Mouse (Mus musculus) liver, embryonic 13.5 days (tissue): ENCODE results near the gene Farp1. TPM values are rescaled to one million over a fixed set of nuclear protein-coding genes. Genes with fewer than 3 reads are reported as not detected.

Experiments used
- ATAC-seq: fragments of 200-750 bp; cut with Nextera tagmentation; 2 replicates; pipeline ENCODE4 v1.8.0; 2017; ENCODE audit warnings: low read depth, mild to moderate bottlenecking, moderate number of reproducible peaks, moderate library complexity
- DNase-seq: peaks from one replicate; pipeline ENCODE4 v3.0.0; 2022
- H3K27ac ChIP-seq: fragments of 300-500 bp; sonication (generic); 2 replicates; pipeline ENCODE4 v1.5.1; 2015; ENCODE audit warnings: moderate library complexity, mild to moderate bottlenecking, inconsistent platforms
- H3K27me3 ChIP-seq: fragments of 300-500 bp; sonication (generic); 2 replicates; pipeline ENCODE4 v1.6.1; 2015; ENCODE audit warnings: mild to moderate bottlenecking, inconsistent platforms
- H3K36me3 ChIP-seq: fragments of 300-500 bp; sonication (generic); 2 replicates; pipeline ENCODE4 v1.6.1; 2015; ENCODE audit warnings: mild to moderate bottlenecking, inconsistent platforms
- H3K4me1 ChIP-seq: fragments of 300-500 bp; sonication (generic); replicated peaks from 2 replicates; pipeline ENCODE4 v1.6.1; 2015; ENCODE audit warnings: inconsistent platforms
- H3K4me2 ChIP-seq: fragments of 300-500 bp; sonication (generic); 2 replicates; pipeline ENCODE4 v1.6.1; 2015; ENCODE audit warnings: inconsistent platforms, mild to moderate bottlenecking, moderate library complexity
- H3K4me3 ChIP-seq: fragments of 300-500 bp; sonication (generic); replicated peaks from 2 replicates; pipeline ENCODE4 v1.5.1; 2015; ENCODE audit warnings: mild to moderate bottlenecking, inconsistent platforms
- H3K9ac ChIP-seq: fragments of 300-500 bp; sonication (generic); 2 replicates; pipeline ENCODE4 v1.6.1; 2015; ENCODE audit warnings: mild to moderate bottlenecking, inconsistent platforms
- H3K9me3 ChIP-seq: fragments of 300-500 bp; sonication (generic); replicated peaks from 2 replicates; pipeline ENCODE4 v1.6.1; 2016; ENCODE audit warnings: inconsistent platforms
- WGBS: fragments of 180-500 bp; shearing (Covaris S2); methylation state at CpG from one replicate; pipeline ENCODE4 v1.1.7; 2015; ENCODE audit not compliant: insufficient replicate concordance; 5-methylcytosine and 5-hydroxymethylcytosine counted together
- polyA plus RNA-seq: library from polyadenylated mRNA; unstranded; fragments of >200 nt; fragmentation: Nextera tagmentation; extraction: Ambion mirVana; gene quantifications from 2 replicates; pipeline ENCODE4 v1.2.1, GENCODE M21; 2015

Gene Farp1
- polyA plus RNA-seq, 1 experiment from 2014 or later = 3.4 TPM

DNA sequence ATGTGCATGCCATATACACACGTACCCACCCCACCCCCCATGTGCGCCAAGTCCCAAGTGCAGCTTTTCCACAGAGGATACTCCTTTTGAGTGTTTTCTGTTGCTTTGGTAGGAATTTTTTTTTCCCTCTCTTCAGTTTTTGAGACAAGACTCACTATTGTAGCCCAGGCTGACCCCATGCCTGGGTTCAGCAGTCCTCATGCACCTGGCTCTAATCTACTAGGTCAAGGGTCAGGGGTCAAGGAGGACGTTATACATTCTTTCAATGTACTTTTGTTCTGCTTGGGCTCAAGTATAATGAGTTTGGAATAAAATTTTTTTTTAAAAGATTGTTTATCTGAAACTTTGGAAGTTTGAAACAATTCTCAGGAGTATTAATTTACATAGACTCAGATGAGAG lies 48.4 kb downstream of the Farp1 start:
- H3K27ac ChIP-seq = no peak overlapping the region
- no peak overlapping the region for H3K4me3 ChIP-seq
- H3K9me3 ChIP-seq = no peaks in the 10 kb centered on the region; the same call in 1 of the 2 replicates
- DNase-seq = no peak
- ATAC-seq = no peak
- no peak overlapping the region for H3K4me2 ChIP-seq
- no peaks in the 10 kb centered on the region for H3K27me3 ChIP-seq
- no peak overlapping the region for H3K9ac ChIP-seq
- WGBS = 68% methylated on average over 3 of the region's 3 CpGs
- no peaks in the 10 kb centered on the region for H3K4me1 ChIP-seq
- H3K36me3 ChIP-seq = 0 out of 2 replicates have a peak, but pooled peaks cover 7% of the 10 kb centered on the region

DNA sequence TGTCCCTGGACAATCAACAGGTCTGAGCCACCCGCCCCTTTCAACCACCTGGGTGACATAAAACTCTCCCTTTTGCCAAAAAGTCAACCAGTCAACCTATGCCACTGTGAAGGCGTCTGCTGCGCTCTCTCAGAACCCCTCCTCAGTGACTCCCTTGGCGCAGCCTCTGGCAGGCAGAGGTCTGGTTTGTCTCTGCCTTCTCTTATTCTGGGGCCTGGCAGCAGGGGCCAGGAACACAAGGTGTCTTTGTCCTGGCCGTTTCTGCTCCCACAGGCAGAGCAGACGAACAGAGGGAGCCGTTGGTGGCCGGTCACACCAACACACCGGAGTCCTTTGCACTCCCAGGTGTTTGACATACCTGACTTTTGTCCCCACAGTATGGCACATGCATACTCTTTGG lies 57.5 kb downstream of the Farp1 start:
- no peak for DNase-seq

DNA sequence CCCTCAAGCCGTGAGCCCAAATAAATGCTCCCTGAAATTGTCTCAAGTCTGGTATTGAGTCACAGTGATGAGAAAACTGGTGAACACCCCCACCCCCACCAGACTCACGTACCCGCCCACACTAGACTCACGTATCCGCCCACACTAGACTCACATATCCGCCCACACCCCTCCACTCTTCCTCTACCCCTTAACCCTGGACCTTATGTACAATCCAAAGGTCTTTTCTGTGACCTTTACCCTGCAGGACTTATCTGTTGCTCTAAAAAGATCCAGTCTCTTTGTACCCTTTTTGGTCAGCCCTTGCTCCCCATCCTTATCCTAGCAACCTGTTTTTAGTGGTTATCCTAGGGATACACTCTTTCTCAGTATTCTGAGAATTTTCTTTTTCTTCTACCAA lies 58.9 kb downstream of the Farp1 start:
- no peak overlapping the region for H3K9ac ChIP-seq
- H3K4me3 ChIP-seq = no peak overlapping the region
- peaks cover 9% of the 10 kb centered on the region for H3K36me3 ChIP-seq
- DNase-seq (no peak), ATAC-seq (peak; percentile 45; the same call in 1 of the 2 replicates)
- no peaks in the 10 kb centered on the region for H3K9me3 ChIP-seq
- no peak overlapping the region; the same call in 1 of the 2 replicates for H3K27ac ChIP-seq
- peaks cover 20% of the 10 kb centered on the region for H3K4me1 ChIP-seq
- 63% methylated on average over 6 of the region's 6 CpGs for WGBS
- no peak overlapping the region for H3K4me2 ChIP-seq
- no peaks in the 10 kb centered on the region for H3K27me3 ChIP-seq

More for the DNA sequence above, 57.5 kb downstream of the Farp1 start:
- no peak overlapping the region for H3K4me3 ChIP-seq
- 77% methylated on average over 9 of the region's 9 CpGs for WGBS
- ATAC-seq = no peak
- no peaks in the 10 kb centered on the region for H3K9me3 ChIP-seq
- H3K4me2 ChIP-seq = no peak overlapping the region
- H3K9ac ChIP-seq = no peak overlapping the region
- peaks cover 10% of the 10 kb centered on the region for H3K36me3 ChIP-seq
- no peak overlapping the region for H3K27ac ChIP-seq
- H3K27me3 ChIP-seq = no peaks in the 10 kb centered on the region
- H3K4me1 ChIP-seq = peaks cover 20% of the 10 kb centered on the region

DNA sequence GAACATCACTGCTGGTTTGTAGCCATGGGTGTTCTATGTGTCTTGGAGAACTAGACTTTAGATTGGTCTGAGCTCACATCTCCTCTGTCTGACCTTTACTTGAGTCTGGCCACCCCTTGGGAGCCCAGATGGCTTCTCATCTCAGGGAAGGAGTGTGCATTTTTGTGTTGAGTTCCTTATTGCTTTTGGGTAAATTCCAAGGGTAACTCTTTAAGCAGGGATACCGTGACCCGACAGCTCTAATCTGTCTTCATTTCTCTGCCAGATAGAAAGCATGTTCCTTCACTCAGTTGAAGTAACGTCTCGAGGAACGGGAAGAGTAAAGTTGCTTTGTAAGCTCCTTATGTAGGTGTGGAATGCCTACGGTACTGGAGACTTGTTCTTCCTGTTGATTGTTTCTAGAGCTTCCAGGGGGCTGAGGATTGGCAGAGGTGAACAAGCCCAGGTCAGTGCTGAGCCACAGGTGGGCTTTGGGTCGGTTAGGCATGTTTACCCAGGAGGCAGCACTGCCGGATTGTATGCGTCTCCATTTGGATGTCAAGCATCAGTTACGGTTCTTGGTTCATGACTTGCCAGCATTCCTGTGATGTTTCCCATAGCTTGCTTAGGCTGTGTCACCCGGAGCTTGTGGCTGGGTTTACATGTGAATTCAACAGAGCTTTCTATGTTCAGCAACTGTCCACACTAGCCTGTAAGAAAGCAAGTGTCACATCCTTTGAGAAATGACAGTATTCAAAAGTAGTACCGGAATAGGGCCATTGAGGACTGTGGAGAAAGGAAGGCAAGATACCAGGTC lies 62.8 kb downstream of the Farp1 start:
- DNase-seq (no peak), ATAC-seq (no peak)
- H3K9ac ChIP-seq = no peak overlapping the region
- no peaks in the 10 kb centered on the region for H3K36me3 ChIP-seq
- H3K4me1 ChIP-seq = peaks cover 22% of the 10 kb centered on the region
- 71% methylated on average over 12 of the region's 12 CpGs for WGBS
- H3K27me3 ChIP-seq = no peaks in the 10 kb centered on the region
- H3K4me2 ChIP-seq = no peak overlapping the region
- no peaks in the 10 kb centered on the region for H3K9me3 ChIP-seq
- no peak overlapping the region for H3K4me3 ChIP-seq
- H3K27ac ChIP-seq = no peak overlapping the region

DNA sequence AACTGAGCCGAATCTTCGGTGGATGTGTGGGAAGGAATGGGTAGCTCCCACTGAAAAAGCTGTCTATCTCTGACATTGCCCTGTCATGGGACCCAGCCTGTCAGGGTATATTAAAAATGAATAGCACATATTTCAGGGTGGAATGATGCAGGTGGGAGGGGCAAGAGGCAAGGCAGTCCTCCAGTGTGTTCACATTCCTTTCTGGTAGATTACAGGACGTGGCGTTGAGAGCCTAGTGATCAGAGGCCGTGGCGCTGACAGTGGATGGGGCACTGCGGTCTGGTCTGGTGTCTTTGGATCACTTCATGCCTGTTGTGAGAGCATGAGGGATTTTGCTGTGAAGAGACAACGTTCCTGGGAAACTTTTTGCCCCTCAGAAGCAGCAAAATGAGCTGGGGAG lies 64.1 kb downstream of the Farp1 start:
- no peaks in the 10 kb centered on the region for H3K36me3 ChIP-seq
- 61% methylated on average over 8 of the region's 8 CpGs for WGBS
- no peaks in the 10 kb centered on the region for H3K9me3 ChIP-seq
- H3K4me3 ChIP-seq = no peak overlapping the region
- H3K27me3 ChIP-seq = no peaks in the 10 kb centered on the region
- ATAC-seq (no peak), DNase-seq (no peak)
- H3K9ac ChIP-seq = no peak overlapping the region
- no peak overlapping the region for H3K27ac ChIP-seq
- H3K4me2 ChIP-seq = no peak overlapping the region
- H3K4me1 ChIP-seq = peaks cover 12% of the 10 kb centered on the region

DNA sequence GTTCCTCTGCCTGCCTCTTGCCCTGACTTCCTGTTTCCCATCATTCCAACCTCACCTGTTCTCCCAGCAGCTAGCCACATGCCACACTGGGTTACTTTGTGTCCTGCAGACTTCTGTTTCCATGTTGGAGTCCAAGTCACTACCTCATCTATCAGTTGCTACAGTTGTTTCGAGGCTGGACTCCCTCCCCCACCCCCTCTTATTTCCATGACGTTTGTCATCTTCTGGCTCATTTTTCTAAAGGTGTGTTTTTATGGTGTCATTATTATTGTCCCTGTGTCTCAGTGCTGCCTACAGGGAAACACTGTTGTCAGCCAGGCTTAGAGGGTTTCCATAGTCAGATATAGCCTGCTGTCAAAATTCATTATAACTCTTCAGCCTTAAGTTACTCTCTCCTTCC lies 64.9 kb downstream of the Farp1 start:
- H3K36me3 ChIP-seq = no peaks in the 10 kb centered on the region
- ATAC-seq (no peak), DNase-seq (no peak)
- H3K9me3 ChIP-seq = no peaks in the 10 kb centered on the region
- H3K4me1 ChIP-seq = peaks cover 10% of the 10 kb centered on the region
- no peak overlapping the region for H3K27ac ChIP-seq
- H3K9ac ChIP-seq = no peak overlapping the region
- WGBS = 57% methylated on average over 2 of the region's 2 CpGs
- H3K4me2 ChIP-seq = no peak overlapping the region
- H3K4me3 ChIP-seq = no peak overlapping the region
- no peaks in the 10 kb centered on the region for H3K27me3 ChIP-seq

DNA sequence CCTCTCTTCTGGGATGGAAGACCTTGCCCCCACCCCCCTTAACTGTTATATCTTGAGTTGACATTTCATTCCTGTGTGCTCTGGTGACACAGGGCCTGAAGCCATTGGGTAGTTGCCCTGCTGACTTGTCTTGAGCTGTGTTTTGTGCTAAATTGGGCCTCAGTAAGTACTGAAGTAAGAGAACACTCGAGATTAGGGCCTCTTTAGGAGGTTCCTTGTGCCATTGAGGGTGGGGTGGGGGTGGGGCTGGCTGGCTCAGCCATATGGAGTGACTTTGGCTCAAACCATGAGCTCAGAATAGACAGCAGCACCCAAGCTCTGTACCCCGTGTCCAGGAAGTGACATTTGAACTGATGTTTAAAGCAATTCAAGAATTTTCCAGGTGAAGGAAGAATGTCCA lies 65.8 kb downstream of the Farp1 start:
- WGBS = 29% methylated on average over 2 of the region's 2 CpGs
- no peak overlapping the region for H3K4me3 ChIP-seq
- H3K4me1 ChIP-seq = peaks cover 10% of the 10 kb centered on the region
- H3K36me3 ChIP-seq = no peaks in the 10 kb centered on the region
- no peak overlapping the region for H3K27ac ChIP-seq
- H3K9ac ChIP-seq = no peak overlapping the region
- DNase-seq (no peak), ATAC-seq (no peak)
- no peak overlapping the region for H3K4me2 ChIP-seq
- no peaks in the 10 kb centered on the region for H3K9me3 ChIP-seq
- no peaks in the 10 kb centered on the region for H3K27me3 ChIP-seq

DNA sequence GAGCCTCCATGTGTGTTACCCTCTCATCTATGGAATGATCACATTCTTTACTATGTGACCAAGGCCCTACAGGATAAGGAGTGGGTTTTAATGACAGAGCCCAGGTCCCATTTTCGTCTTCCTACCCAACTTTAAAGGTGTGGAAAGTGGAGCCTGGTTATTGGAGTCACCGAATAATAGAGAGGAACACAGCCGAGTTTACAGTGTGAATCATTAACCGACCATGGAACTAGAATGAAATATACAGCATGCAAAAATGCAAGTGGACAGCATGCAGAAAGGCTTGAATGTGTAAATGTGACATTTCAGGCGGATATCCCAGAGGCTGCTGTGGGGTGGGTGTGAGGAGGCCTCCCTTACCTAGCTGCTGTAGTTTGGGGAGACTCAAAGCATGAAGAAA lies 66.5 kb downstream of the Farp1 start:
- Histone ChIP-seq H3K4me1 (peaks cover 13% of the 10 kb centered on the region), H3K9me3 (no peaks in the 10 kb centered on the region), H3K9ac (no peak overlapping the region), H3K27me3 (no peaks in the 10 kb centered on the region), H3K4me2 (no peak overlapping the region), H3K27ac (no peak overlapping the region), H3K4me3 (no peak overlapping the region), H3K36me3 (no peaks in the 10 kb centered on the region)
- no peak for DNase-seq
- WGBS = 65% methylated on average over 5 of the region's 5 CpGs
- ATAC-seq = no peak

DNA sequence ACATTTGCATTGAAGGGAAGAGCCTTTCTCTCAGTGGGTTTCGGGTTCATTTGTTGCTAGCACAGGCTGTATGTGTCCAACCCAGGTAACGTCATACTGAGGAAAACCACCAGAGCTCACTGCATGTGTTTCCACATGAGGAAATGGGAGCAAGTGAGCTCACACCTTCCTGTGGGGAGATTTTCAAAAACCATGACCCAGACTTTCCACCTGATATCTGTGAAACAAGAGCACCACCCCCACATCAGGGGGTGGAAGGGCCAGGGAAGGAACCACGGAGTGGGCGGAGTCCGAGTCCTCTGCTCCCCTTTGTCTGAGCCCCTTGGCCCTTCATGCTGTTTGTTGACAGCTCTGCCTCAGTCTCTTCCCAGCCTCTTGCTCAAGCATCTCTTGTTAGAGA lies 67.6 kb downstream of the Farp1 start:
- ATAC-seq (no peak), DNase-seq (no peak)
- no peaks in the 10 kb centered on the region for H3K9me3 ChIP-seq
- no peaks in the 10 kb centered on the region for H3K27me3 ChIP-seq
- 67% methylated on average over 5 of the region's 5 CpGs for WGBS
- H3K4me1 ChIP-seq = peaks cover 22% of the 10 kb centered on the region
- no peak overlapping the region for H3K4me2 ChIP-seq
- no peak overlapping the region for H3K27ac ChIP-seq
- H3K9ac ChIP-seq = no peak overlapping the region
- H3K4me3 ChIP-seq = no peak overlapping the region
- H3K36me3 ChIP-seq = no peaks in the 10 kb centered on the region

DNA sequence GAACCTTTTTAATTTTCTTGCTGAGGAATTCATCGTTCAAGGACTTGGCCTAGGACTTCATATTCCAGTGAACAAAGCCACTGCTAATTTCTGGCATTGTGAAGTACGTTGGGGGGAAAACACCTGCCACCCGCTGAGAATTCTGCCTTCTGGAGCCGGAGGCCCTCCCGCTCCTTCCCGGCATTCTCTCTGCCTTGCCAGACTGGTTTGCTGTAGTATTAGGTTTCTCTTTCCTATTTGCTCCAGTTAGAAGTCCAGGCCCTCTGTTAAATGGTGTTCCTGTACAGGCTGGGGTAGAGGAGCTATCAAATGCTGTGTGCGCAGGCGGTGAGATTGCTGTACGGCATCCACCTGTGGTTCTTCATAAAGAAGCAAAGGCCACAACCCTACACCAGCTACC lies 68.5 kb downstream of the Farp1 start:
- no peak for ATAC-seq
- H3K9ac ChIP-seq = no peak overlapping the region
- no peaks in the 10 kb centered on the region for H3K36me3 ChIP-seq
- no peaks in the 10 kb centered on the region for H3K9me3 ChIP-seq
- no peaks in the 10 kb centered on the region for H3K27me3 ChIP-seq
- no peak overlapping the region for H3K4me3 ChIP-seq
- H3K4me1 ChIP-seq = peaks cover 22% of the 10 kb centered on the region
- H3K4me2 ChIP-seq = no peak overlapping the region
- DNase-seq = no peak
- no peak overlapping the region for H3K27ac ChIP-seq
- 80% methylated on average over 9 of the region's 9 CpGs for WGBS

DNA sequence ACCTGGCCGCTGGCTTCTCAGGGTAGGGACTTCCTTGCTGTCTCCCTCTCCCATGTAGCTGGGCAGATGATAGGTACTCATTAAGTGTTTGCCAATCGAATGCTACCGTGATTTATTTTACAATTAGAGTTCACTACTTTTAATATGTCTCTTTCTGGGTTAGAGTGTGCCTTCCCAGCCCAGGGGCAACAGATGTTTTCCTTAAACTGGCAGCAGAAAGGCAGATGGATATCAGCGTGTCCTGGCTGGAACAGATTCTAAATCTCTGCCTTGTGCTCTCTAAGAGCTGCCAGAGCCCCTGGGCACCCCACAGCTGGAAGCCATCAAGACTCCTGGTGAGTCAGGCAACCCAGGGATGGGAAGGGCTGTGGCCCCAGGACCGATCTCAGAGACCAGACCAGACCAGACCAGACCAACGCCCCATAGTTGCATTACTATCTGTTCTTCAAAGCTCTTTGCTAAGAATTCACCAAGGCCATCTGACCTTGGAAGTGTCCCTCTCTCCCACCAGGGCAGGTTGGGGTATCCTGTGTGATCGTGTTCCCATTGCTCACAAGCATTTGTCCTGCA lies 69.8 kb downstream of the Farp1 start:
- no peaks in the 10 kb centered on the region for H3K9me3 ChIP-seq
- WGBS = 51% methylated on average over 7 of the region's 7 CpGs
- no peak overlapping the region for H3K4me2 ChIP-seq
- no peak overlapping the region for H3K9ac ChIP-seq
- H3K4me1 ChIP-seq = peaks cover 22% of the 10 kb centered on the region
- no peaks in the 10 kb centered on the region for H3K27me3 ChIP-seq
- DNase-seq (no peak), ATAC-seq (no peak)
- H3K27ac ChIP-seq = no peak overlapping the region
- H3K4me3 ChIP-seq = no peak overlapping the region
- no peaks in the 10 kb centered on the region for H3K36me3 ChIP-seq

DNA sequence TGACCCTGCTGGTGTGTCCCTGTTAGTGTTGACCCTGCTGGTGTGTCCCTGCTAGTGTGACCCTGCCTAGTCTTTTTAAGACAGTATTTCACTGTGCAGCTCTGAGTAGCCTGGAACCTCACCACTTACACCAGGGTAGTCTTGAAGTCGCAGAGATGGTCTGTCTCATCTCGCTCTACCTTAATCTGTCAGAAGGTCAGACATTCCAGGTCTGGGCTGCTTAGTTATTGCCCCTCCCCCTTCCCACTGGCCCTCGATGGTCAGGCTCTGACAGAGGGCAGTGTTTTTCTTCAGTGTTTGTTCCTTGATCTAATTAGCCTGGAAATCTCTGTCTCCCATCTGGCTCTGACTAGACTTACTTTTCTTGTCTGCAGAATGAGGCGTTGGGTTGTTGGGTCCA lies 71.9 kb downstream of the Farp1 start:
- Histone ChIP-seq H3K27ac (no peak overlapping the region), H3K27me3 (no peaks in the 10 kb centered on the region), H3K9ac (no peak overlapping the region), H3K4me1 (peaks cover 21% of the 10 kb centered on the region), H3K4me2 (no peak overlapping the region), H3K4me3 (no peak overlapping the region), H3K9me3 (no peaks in the 10 kb centered on the region), H3K36me3 (no peaks in the 10 kb centered on the region)
- DNase-seq (no peak), ATAC-seq (no peak)
- WGBS = 51% methylated on average over 4 of the region's 4 CpGs
